Mouse (Mus musculus) embryonic facial prominence, embryonic 11.5 days (tissue): Measurements from ENCODE around the gene Pitx2. TPM values are rescaled to one million over a fixed set of nuclear protein-coding genes. Genes with fewer than 3 reads are reported as not detected.

Experiments used
- ATAC-seq: fragments of 200-750 bp; cut with Nextera tagmentation; replicated peaks from 2 replicates; pipeline ENCODE4 v1.8.0; 2017; ENCODE audit warnings: low read depth; ENCODE audit not compliant: insufficient number of reproducible peaks, low FRiP score, low TSS enrichment
- DNase-seq: peaks from one replicate; pipeline ENCODE4 v3.0.0-alpha.2; 2015; ENCODE audit warnings: low spot score
- H3K27ac ChIP-seq: fragments of 300-500 bp; sonication (generic); replicated peaks from 2 replicates; pipeline ENCODE4 v1.5.1; 2014; ENCODE audit warnings: mild to moderate bottlenecking, low read depth, low read length, control low read depth
- H3K27me3 ChIP-seq: fragments of 300-500 bp; sonication (generic); 2 replicates; pipeline ENCODE4 v1.6.1; 2014; ENCODE audit warnings: mild to moderate bottlenecking, low read length, moderate library complexity, mixed read lengths; ENCODE audit not compliant: control insufficient read depth, insufficient read depth
- H3K36me3 ChIP-seq: fragments of 300-500 bp; sonication (generic); replicated peaks from 2 replicates; pipeline ENCODE4 v1.6.1; 2014; ENCODE audit warnings: low read depth, mild to moderate bottlenecking, low read length, moderate library complexity, mixed read lengths; ENCODE audit not compliant: control insufficient read depth, insufficient read depth
- H3K4me1 ChIP-seq: fragments of 300-500 bp; sonication (generic); 2 replicates; pipeline ENCODE4 v1.6.1; 2014; ENCODE audit warnings: low read length, mixed read lengths; ENCODE audit not compliant: control insufficient read depth, insufficient read depth
- H3K4me2 ChIP-seq: fragments of 300-500 bp; sonication (generic); 2 replicates; pipeline ENCODE4 v1.6.1; 2014; ENCODE audit warnings: low read depth, mild to moderate bottlenecking, control low read depth, low read length, moderate library complexity
- H3K4me3 ChIP-seq: fragments of 300-500 bp; sonication (generic); 2 replicates; pipeline ENCODE4 v1.5.1; 2014; ENCODE audit warnings: low read depth, low read length, control low read depth
- H3K9ac ChIP-seq: fragments of 300-500 bp; sonication (generic); replicated peaks from 2 replicates; pipeline ENCODE4 v1.6.1; 2014; ENCODE audit warnings: mild to moderate bottlenecking, control low read depth, low read length
- H3K9me3 ChIP-seq: fragments of 300-500 bp; sonication (generic); replicated peaks from 2 replicates; pipeline ENCODE4 v1.6.1; 2016; ENCODE audit warnings: mild to moderate bottlenecking, low read length, inconsistent platforms, mixed read lengths; ENCODE audit not compliant: control insufficient read depth
- WGBS: fragments of 180-500 bp; shearing (Covaris S2); extraction: QIAGEN DNeasy Blood & Tissue Kit; methylation state at CpG from one replicate; pipeline ENCODE4 v1.1.7; 2014; 5-methylcytosine and 5-hydroxymethylcytosine counted together
- polyA plus RNA-seq: library from polyadenylated mRNA; unstranded; fragments of >200 nt; fragmentation: Nextera tagmentation; extraction: Ambion mirVana; gene quantifications from 2 replicates; pipeline ENCODE4 v1.2.1, GENCODE M21; 2014

The Pitx2 gene
- polyA plus RNA-seq, 1 experiment from 2014 or later, result 35.6 TPM

DNA sequence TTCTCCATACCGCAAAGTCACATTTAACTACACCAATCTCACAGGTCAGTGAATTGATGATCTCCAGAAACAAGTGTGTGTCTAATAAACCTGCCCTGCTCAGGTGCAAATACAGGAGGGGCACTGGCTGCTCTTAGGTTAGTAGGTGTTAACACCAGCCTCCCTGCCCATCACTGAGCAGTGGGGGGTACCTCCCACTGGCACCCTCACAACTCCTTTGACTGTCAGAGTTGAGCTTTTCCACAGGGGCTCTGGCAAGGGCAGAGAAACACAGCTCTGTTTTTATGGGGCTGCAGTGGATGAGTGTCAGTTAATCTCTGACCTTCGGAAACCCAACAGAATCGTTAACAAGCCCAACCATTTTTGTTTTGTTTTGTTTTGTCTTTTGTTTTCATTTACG, 9.6 kb downstream of the Pitx2 start:
- no peaks in the 10 kb centered on the region for H3K36me3 ChIP-seq
- no peak overlapping the region for H3K9ac ChIP-seq
- no peak overlapping the region for H3K27ac ChIP-seq
- H3K4me3 ChIP-seq, result no peak overlapping the region
- ATAC-seq, result no peak
- H3K4me1 ChIP-seq, result peaks cover 3% of the 10 kb centered on the region
- no peak overlapping the region for H3K4me2 ChIP-seq
- DNase-seq, result no peak
- H3K9me3 ChIP-seq, result no peaks in the 10 kb centered on the region
- WGBS, result 9% methylated on average over 4 of the region's 4 CpGs
- H3K27me3 ChIP-seq, result peaks cover 70% of the 10 kb centered on the region

DNA sequence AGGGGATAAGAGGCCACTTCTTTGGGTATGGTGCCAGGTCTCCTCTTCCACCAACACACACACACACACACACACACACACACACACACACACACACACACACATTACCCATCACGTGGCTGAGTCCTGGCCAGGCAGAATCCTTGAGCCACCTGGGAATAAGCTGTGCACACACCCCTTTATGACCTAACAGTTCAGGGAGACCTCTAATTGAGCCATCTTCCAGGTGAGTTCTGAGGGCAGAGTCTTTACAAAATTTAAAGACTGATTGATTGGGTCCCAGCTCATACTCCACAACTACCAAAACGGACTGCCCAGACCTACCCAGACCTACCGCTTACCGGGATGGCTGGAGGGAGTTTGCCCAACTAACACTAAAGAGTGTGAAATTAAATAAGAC, 10.1 kb downstream of the Pitx2 start:
- DNase-seq (no peak), ATAC-seq (no peak)
- H3K27ac ChIP-seq, result no peak overlapping the region
- H3K4me1 ChIP-seq, result no peaks in the 10 kb centered on the region; the same call in 1 of the 2 replicates
- H3K9me3 ChIP-seq, result no peaks in the 10 kb centered on the region
- H3K9ac ChIP-seq, result no peak overlapping the region
- H3K4me2 ChIP-seq, result no peak overlapping the region
- no peak overlapping the region for H3K4me3 ChIP-seq
- peaks cover 69% of the 10 kb centered on the region for H3K27me3 ChIP-seq
- 2% methylated on average over 4 of the region's 4 CpGs for WGBS
- no peaks in the 10 kb centered on the region for H3K36me3 ChIP-seq

- peaks cover 64% of the 10 kb centered on the region for H3K27me3 ChIP-seq
- H3K9ac ChIP-seq, result no peak overlapping the region
- peaks cover 5% of the 10 kb centered on the region for H3K4me1 ChIP-seq
- no peak overlapping the region for H3K4me2 ChIP-seq
- WGBS, result under 1% methylated on average over 7 of the region's 7 CpGs
- no peaks in the 10 kb centered on the region for H3K9me3 ChIP-seq
- no peak overlapping the region for H3K4me3 ChIP-seq
- DNase-seq (no peak), ATAC-seq (no peak)
- H3K27ac ChIP-seq, result no peak overlapping the region
- no peaks in the 10 kb centered on the region for H3K36me3 ChIP-seq
Observed at GRCm38 (mm10) chr3:129212038-129212645, 12.5 kb downstream of the Pitx2 start.

DNA sequence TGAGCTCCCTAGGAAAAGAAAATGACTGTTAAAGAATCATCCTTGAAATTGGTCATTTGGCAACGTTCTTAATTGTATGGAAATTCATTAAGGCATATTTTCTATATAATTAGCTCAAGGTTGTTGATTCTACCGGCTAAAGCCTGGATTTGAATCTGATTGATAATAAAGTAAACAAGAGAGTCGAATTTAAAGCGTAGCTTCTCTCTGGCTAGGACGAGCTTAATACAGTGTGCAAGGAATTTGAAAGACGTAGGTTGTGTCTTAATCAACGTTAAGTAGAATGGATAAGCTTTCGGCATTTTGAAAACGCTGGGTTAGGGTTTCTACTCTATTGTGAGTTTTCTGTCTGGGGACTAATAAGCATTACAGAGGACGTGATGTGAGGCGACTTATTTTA, 13.1 kb downstream of the Pitx2 start:
- Histone ChIP-seq H3K36me3 (no peaks in the 10 kb centered on the region), H3K4me1 (peaks cover 5% of the 10 kb centered on the region), H3K4me3 (no peak overlapping the region), H3K9me3 (no peaks in the 10 kb centered on the region), H3K27me3 (peaks cover 65% of the 10 kb centered on the region), H3K9ac (no peak overlapping the region), H3K4me2 (no peak overlapping the region), H3K27ac (no peak overlapping the region)
- WGBS, result 4% methylated on average over 11 of the region's 11 CpGs
- no peak for DNase-seq
- ATAC-seq, result no peak

DNA sequence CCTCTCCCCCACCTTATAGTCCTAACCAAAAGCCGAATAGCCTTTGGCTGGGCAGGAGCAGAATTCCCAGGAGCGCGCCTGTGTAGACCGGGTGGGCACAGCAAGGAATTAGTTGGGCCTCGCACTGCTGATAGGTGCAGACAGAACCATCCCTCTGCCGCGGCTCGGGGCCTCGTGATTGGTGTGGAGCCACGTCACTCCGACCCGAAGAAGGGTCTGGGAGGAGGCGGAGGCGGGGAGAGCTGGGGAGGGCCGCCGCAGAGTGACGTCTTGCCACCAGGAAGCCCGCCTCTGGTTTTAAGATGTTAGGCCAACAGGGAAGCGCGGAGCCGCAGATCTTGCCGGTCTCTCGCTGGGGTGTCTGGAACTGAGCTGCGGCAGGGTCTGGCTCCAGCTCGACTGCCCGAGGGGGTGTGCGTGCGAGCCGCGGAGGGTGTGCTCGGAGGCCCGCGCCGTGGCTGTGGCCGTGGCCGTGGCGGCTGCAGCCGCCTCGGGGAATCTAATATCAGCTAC, 14.0 kb downstream of the Pitx2 start:
- peak overlapping the region; percentile 49 for H3K4me3 ChIP-seq
- peaks cover 68% of the 10 kb centered on the region for H3K27me3 ChIP-seq
- H3K9ac ChIP-seq, result peak overlapping the region; percentile 43
- peak overlapping the region; percentile 88 for H3K4me2 ChIP-seq
- WGBS, result under 1% methylated on average over 39 of the region's 39 CpGs
- H3K36me3 ChIP-seq, result no peaks in the 10 kb centered on the region
- no peaks in the 10 kb centered on the region for H3K9me3 ChIP-seq
- ATAC-seq (peak; percentile 96), DNase-seq (peak; percentile 94)
- peaks cover 5% of the 10 kb centered on the region for H3K4me1 ChIP-seq
- 0 out of 2 replicates have a peak overlapping the region, but pooled peaks have one; percentile 24 for H3K27ac ChIP-seq

GRCm38 (mm10) chr3:129214146-129214665, 14.5 kb downstream of the Pitx2 start:
- Histone ChIP-seq H3K9ac (peak overlapping the region; percentile 43), H3K9me3 (no peaks in the 10 kb centered on the region), H3K4me2 (peak overlapping the region; percentile 88), H3K27ac (0 out of 2 replicates have a peak overlapping the region, but pooled peaks have one; percentile 24), H3K36me3 (no peaks in the 10 kb centered on the region), H3K27me3 (peaks cover 67% of the 10 kb centered on the region), H3K4me1 (peaks cover 5% of the 10 kb centered on the region), H3K4me3 (peak overlapping the region; percentile 49)
- WGBS, result 0% methylated on average over 33 of the region's 34 CpGs
- no peak; the same call in 1 of the 2 replicates for ATAC-seq
- peak; percentile 41 for DNase-seq

DNA sequence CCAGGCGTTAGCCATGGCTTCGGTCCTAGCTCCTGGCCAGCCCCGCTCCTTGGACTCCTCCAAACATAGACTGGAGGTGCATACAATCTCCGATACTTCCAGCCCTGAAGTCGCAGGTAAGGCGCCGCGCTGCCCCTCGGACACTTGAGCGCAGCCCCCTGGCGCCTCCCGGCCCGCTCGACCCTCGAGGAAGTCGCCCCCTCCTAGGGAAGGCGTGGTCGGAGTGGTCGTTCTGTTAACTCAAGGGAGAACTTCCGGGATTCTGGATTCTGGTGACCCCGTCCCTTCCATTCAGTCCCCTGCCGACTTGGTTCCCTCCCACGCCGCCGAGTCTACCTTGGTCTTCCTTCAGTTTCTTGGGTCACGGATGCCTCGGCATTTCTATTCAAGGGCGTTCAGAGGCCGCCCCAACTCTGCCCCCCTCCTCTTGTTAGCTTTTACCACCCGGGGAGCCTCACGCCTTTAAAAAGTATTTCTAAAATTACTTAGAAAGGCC, 15.0 kb downstream of the Pitx2 start:
- H3K27ac ChIP-seq, result no peak overlapping the region
- no peaks in the 10 kb centered on the region for H3K36me3 ChIP-seq
- peaks cover 65% of the 10 kb centered on the region for H3K27me3 ChIP-seq
- under 1% methylated on average over 31 of the region's 31 CpGs for WGBS
- peak overlapping the region; percentile 88 for H3K4me2 ChIP-seq
- no peak for DNase-seq
- no peaks in the 10 kb centered on the region for H3K9me3 ChIP-seq
- peaks cover 5% of the 10 kb centered on the region for H3K4me1 ChIP-seq
- ATAC-seq, result no peak
- peak overlapping the region; percentile 50 for H3K9ac ChIP-seq
- peak overlapping the region; percentile 49 for H3K4me3 ChIP-seq

- WGBS, result under 1% methylated on average over 26 of the region's 26 CpGs
- Histone ChIP-seq H3K4me1 (peaks cover 5% of the 10 kb centered on the region), H3K4me3 (peak overlapping the region; percentile 49), H3K9ac (peak overlapping the region; percentile 50), H3K27me3 (peaks cover 60% of the 10 kb centered on the region), H3K36me3 (no peaks in the 10 kb centered on the region), H3K27ac (no peak overlapping the region; the same call in 1 of the 2 replicates), H3K9me3 (no peaks in the 10 kb centered on the region), H3K4me2 (0 out of 2 replicates have a peak overlapping the region, but pooled peaks have one; percentile 13)
- DNase-seq (peak; percentile 24), ATAC-seq (no peak)
Observed at GRCm38 (mm10) chr3:129215241-129215750, 15.6 kb downstream of the Pitx2 start.
